Mouse (Mus musculus): Measurements from ENCODE around the gene Chfr. TPM values are rescaled to one million over a fixed set of nuclear protein-coding genes. Genes with fewer than 3 reads are reported as not detected.
A peak's percentile ranks its signal among the peaks of the same experiment; 100 is the strongest.

Chfr gene
- 180 and 185 TPM in 2 replicates for polyA plus RNA-seq (2012; rRNA removed)

DNA sequence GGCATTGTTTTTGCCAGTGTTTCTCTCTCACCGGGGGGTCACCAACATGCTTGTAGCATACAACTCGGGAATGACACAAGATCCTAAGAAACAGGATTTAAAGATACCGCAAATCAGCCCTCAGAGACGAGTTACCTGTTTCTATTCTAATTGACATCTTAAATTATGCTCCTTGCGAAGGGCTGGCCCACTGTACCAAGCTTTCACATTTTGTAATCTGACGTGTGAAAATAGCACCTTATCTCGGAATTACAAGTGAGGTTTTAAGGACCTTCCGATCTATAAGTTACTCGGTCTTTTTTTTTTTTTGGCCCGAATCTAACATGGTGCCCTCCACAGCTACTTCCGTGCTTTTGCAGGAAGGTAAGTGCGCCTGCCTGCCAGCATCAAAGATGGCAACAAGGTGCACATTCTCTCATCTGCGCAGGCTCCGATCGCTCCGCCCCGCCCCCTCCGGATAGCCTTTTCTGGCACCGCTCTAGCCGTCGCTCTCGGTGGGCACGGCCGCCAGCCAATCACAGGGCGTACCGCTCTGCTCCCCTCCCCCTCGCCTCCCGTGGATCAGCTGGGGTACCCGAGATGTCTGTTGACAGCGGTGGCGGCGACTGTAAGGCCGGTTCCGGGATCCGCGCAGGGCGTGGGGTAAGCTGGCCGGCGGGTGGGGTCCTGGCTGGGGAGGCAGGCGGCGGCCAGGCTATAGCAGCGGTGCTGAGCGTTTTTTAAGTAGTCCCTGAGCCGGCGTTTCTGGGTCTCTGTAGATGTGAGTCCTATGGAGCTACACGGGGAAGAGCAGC, at the start of gene Chfr:
Gene Chfr, plus strand, starts transcription at position 550 of the 794 bp plus-strand sequence.
- 4% methylated on average over 46 of the region's 46 CpGs for WGBS
- Histone ChIP-seq H3K27ac (ENCODE audit: control insufficient read depth, insufficient read depth, low read length) (peak within 1 kb of the TSS; percentile 60), H3K27me3 (ENCODE audit: control insufficient read depth, insufficient read depth, low read length) (no peaks in the 10 kb centered on the region), H3K4me1 (replicated peaks; ENCODE audit: control insufficient read depth, insufficient read depth, low read length) (no peaks in the 10 kb centered on the region; the same call in 1 of the 2 replicates), H3K4me3 (ENCODE audit: control insufficient read depth, insufficient read depth, low read length) (peak within 1 kb of the TSS; percentile 99), H3K36me3 (ENCODE audit: control insufficient read depth, insufficient read depth, low read length) (peaks cover 4% of the 10 kb centered on the region)
- peak; percentile 99 for DNase-seq
- peak; percentile 86 for TF ChIP-seq POLR2A (IDR thresholded peaks at IDR 0.05; ENCODE audit: control insufficient read depth, extremely low read depth, insufficient read depth, low read length, poor library complexity)
- peak; percentile 17; the same call in 1 of the 2 replicates for TF ChIP-seq CTCF (IDR thresholded peaks at IDR 0.05; ENCODE audit: borderline replicate concordance, control insufficient read depth, extremely low read depth, insufficient read depth, low read length, poor library complexity)

DNA sequence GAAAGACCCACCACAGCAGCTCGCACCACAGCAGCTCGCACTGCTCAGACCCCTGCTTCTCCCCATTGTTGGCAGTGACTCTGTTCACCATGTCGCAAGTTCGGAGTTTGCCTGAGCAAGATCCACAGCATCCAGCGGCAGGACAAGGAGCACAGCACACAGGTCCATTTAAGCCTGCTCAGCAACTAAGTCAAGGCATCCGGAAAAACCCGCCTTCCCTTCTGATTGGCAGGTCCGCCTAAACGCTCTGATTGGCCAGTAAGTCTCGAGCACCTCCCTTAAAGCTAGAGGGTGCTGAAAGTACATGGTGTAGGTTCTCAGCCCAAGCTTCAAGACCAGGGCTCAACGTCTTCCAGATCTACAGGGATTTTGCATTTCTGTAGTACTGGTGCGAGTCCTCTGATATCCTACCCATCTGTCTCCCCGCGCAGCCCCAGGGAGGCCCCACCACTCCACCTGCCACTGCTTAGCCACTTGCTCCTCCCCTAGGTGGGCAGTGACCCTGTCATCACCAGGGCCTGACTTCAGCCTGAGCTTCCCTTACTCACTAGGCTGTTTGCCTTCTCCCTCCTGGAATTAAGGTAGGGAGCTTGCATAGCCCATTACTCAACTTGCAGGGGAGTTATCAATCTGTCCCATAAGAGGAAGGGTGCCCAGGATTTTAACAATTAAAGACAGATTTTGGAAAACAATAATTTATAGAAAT, 49.3 kb upstream of the Chfr start:
- no peak for DNase-seq
- 95% methylated on average over 14 of the region's 14 CpGs for WGBS
- H3K4me3 ChIP-seq (ENCODE audit: control insufficient read depth, insufficient read depth, low read length): no peak overlapping the region
- H3K36me3 ChIP-seq (ENCODE audit: control insufficient read depth, insufficient read depth, low read length): no peaks in the 10 kb centered on the region
- TF ChIP-seq POLR2A (IDR thresholded peaks at IDR 0.05; ENCODE audit: control insufficient read depth, extremely low read depth, insufficient read depth, low read length, poor library complexity) (no peak), CTCF (IDR thresholded peaks at IDR 0.05; ENCODE audit: borderline replicate concordance, control insufficient read depth, extremely low read depth, insufficient read depth, low read length, poor library complexity) (no peak)
- no peak overlapping the region for H3K27ac ChIP-seq (ENCODE audit: control insufficient read depth, insufficient read depth, low read length)
- H3K4me1 ChIP-seq (replicated peaks; ENCODE audit: control insufficient read depth, insufficient read depth, low read length): no peaks in the 10 kb centered on the region
- no peaks in the 10 kb centered on the region for H3K27me3 ChIP-seq (ENCODE audit: control insufficient read depth, insufficient read depth, low read length)

DNA sequence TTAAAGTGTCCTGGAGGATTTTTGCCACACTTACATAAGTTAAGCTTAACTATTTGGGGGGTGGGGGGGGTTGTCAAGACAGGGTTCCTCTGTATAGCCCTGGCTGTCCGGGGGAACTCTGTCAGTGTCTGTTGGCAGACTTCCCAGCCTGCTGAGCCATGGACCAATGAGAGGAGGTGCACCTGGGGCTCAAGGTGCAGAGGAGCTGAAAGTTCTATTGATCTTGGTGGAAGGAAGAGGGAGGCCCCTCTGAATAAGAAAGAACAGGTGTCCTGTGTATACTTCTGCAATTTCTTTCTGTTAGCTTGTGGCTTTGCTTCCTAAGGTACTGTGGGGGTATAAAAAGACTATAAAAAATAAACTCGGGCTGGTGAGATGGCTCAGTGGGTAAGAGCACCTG, 44.1 kb upstream of the Chfr start:
- WGBS: 5% methylated on average over 2 of the region's 2 CpGs
- Histone ChIP-seq H3K36me3 (ENCODE audit: control insufficient read depth, insufficient read depth, low read length) (no peaks in the 10 kb centered on the region), H3K4me3 (ENCODE audit: control insufficient read depth, insufficient read depth, low read length) (no peak overlapping the region), H3K4me1 (replicated peaks; ENCODE audit: control insufficient read depth, insufficient read depth, low read length) (peaks cover 9% of the 10 kb centered on the region), H3K27me3 (ENCODE audit: control insufficient read depth, insufficient read depth, low read length) (no peaks in the 10 kb centered on the region), H3K27ac (ENCODE audit: control insufficient read depth, insufficient read depth, low read length) (peak overlapping the region; percentile 75; the same call in 1 of the 2 replicates)
- no peak for TF ChIP-seq CTCF (IDR thresholded peaks at IDR 0.05; ENCODE audit: borderline replicate concordance, control insufficient read depth, extremely low read depth, insufficient read depth, low read length, poor library complexity)
- no peak for TF ChIP-seq POLR2A (IDR thresholded peaks at IDR 0.05; ENCODE audit: control insufficient read depth, extremely low read depth, insufficient read depth, low read length, poor library complexity)
- peak; percentile 56 for DNase-seq

DNA sequence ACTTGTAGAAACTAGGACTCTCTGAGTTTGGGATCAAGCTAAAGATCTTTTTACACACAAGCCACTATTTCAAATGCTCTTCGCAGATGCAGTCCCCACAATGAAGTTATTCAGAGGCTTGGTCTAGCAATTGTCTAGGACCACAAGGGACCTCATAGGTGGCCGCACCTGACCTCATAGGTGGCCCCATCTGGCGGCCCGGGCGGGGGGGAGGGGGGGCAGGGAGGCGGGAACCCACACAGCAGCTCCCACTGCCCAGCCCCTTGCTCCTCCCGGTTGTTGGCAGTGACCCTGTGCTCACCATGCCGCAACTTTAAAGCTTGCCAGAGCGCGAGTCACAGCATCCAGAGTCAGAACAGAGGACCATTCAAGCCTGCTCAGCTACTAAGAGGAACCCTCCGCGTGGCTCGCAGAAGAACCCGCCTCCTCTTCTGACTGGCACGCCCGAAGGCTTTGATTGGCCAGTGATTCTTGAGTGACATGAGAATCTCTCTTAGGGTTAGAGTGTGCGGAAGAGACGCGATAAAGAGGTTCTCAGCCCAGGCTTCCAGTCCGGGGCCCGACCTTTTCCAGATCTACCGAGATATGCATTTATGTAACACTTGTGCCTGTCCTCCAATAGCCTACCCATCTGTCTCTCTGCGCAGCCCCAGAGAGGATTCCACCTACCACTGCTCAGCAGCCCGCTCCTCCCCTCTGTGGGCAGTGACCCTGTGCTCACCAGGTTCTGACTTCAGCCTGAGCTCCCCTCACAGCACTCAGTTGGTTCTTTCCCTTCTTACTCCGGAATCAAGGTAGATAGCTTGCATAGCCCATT, 41.4 kb upstream of the Chfr start, which contains the start of gene Gm35315:
Gene Gm35315, minus strand, starts transcription at position 391 of the 817 bp plus-strand sequence.
- under 1% methylated on average over 25 of the region's 25 CpGs for WGBS
- TF ChIP-seq POLR2A (IDR thresholded peaks at IDR 0.05; ENCODE audit: control insufficient read depth, extremely low read depth, insufficient read depth, low read length, poor library complexity) (peak; percentile 82), CTCF (IDR thresholded peaks at IDR 0.05; ENCODE audit: borderline replicate concordance, control insufficient read depth, extremely low read depth, insufficient read depth, low read length, poor library complexity) (no peak)
- peak within 1 kb of the TSS; percentile 75 for H3K27ac ChIP-seq (ENCODE audit: control insufficient read depth, insufficient read depth, low read length)
- H3K4me1 ChIP-seq (replicated peaks; ENCODE audit: control insufficient read depth, insufficient read depth, low read length): peaks cover 17% of the 10 kb centered on the region
- no peaks in the 10 kb centered on the region for H3K27me3 ChIP-seq (ENCODE audit: control insufficient read depth, insufficient read depth, low read length)
- H3K4me3 ChIP-seq (ENCODE audit: control insufficient read depth, insufficient read depth, low read length): peak within 1 kb of the TSS; percentile 55
- DNase-seq: peak; percentile 90
- no peaks in the 10 kb centered on the region for H3K36me3 ChIP-seq (ENCODE audit: control insufficient read depth, insufficient read depth, low read length)

DNA sequence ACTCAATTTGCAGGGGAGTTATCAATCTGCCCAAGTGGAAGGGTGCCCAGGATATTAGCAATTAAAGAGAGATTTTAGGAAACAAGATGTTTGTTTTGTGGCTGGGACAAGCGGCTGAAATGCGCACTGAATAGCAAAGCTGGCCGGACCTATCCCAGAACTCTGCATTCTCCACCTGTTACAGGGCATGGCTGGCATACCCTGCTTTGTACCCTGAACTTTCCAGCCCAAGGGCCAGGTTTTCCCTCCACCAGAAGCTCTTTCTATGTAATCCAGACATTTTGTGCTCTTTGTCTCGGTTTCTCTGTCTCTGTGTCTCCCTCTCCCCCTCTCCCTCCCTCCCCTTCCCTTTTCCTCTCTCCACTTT, 40.8 kb upstream of the Chfr start:
- WGBS: 2% methylated on average over 4 of the region's 4 CpGs
- no peaks in the 10 kb centered on the region for H3K36me3 ChIP-seq (ENCODE audit: control insufficient read depth, insufficient read depth, low read length)
- H3K4me1 ChIP-seq (replicated peaks; ENCODE audit: control insufficient read depth, insufficient read depth, low read length): peaks cover 23% of the 10 kb centered on the region
- TF ChIP-seq CTCF (IDR thresholded peaks at IDR 0.05; ENCODE audit: borderline replicate concordance, control insufficient read depth, extremely low read depth, insufficient read depth, low read length, poor library complexity): no peak
- no peak for TF ChIP-seq POLR2A (IDR thresholded peaks at IDR 0.05; ENCODE audit: control insufficient read depth, extremely low read depth, insufficient read depth, low read length, poor library complexity)
- peak overlapping the region; percentile 75 for H3K27ac ChIP-seq (ENCODE audit: control insufficient read depth, insufficient read depth, low read length)
- DNase-seq: no peak
- H3K27me3 ChIP-seq (ENCODE audit: control insufficient read depth, insufficient read depth, low read length): no peaks in the 10 kb centered on the region
- peak overlapping the region; percentile 55 for H3K4me3 ChIP-seq (ENCODE audit: control insufficient read depth, insufficient read depth, low read length)
